Mouse (Mus musculus) mouse trophoblast stem cell (cell line): ENCODE measurements around the gene Epb41l4b.

Experiments used
- in situ Hi-C, 2 experiments: fragments of 300-500 bp; cut with MseI, MboI; formaldehyde crosslinking; loops; 2 replicates in 1 of 2; 3 replicates in 1 of 2; pipeline ENCODE4 v1.15.1; 2025

The Epb41l4b gene

DNA sequence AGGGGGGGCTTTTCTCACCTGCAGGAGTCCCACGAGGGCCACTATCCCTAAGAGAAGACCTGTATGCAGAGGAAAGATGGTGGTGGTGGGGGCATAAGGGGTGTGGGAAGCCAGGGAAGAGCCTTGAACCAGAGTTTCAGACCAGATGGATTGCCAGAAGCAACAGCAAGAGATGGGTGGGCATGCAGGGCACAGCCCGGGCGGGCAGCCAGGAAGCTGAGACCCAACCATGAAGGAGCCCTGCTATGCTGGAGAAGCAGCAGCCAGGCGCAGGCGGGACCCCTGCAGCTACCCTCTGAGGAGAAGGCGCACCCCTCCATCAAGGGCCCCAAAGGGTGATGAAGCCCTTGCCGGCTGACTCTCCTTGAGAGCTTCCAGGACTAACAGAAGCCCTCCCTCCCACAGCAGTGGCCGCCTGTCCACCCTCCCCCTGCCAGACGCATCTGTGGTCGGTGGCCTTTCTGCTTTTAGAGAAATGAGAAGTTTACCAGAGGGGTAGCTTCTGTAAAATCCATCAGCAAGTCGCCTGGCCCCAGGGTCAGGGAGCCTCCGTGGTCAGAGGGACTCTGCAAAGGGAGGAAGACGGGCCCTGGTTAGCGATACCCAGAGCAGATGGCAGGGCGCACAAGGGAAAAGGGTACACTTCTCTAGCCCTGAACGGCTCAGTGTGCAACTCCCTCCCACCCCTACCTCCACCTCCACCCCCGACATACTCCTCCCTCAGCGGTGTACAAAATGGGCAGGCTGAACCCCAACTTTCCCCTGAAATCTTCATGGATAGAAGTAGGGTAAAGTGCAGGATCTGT lies 126.7 kb downstream of the Epb41l4b start:
- in situ Hi-C loops: loop anchor here in 1 of 2 experiments (10.0 kb wide), 1 partner anchor 128 kb away; the partner anchor contains the start of gene Epb41l4b

DNA sequence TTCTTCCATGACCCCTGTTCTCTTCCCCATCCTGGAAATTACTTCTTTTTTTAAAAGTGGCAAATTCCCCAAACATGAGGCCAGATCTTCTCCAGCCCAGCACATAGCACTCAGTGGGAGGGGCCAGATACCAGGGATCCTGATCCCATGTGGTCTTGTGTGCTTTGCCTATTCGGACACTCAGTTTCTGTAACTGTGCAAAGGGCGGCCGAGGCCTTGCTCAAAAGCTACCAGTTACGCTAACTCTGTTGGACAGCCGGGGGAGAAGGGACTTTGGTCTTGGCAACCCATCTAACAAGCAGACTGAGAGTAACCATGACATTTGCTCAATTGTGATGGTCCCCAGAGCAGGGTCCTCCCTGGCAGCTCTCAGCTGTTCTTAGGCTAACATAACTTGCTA lies 128.2 kb downstream of the Epb41l4b start:
- in situ Hi-C loops: loop anchor here in 1 of 2 experiments (10.0 kb wide), 1 partner anchor 130 kb away; the partner anchor contains the start of gene Epb41l4b

DNA sequence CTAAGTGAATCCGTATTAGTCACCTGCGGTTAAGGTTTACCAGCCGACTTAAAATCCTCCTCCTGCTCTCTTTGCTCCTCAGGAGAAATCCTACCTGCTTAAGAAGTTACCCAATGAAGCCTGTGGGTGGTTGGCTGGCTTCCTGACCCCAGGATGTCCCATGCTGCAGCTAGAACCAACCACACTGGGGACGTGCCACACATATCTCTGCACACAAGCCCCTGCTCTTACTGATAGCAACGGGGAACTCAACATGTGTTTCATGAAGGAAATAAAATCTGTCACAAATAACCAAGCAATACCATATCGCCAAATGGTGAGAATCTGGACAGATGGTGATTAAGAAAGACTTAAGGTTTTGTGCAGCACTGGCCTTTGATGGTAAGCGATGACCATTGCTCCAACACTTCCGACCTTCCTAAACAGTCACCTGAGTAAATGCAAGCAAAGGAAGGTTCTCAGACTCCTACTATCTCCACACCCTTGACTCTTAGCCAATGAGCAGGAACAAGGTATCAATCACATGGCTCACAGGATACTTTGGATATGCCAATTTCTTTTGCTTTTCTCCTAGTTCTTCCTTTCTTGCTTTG lies 131.7 kb downstream of the Epb41l4b start:
- in situ Hi-C loops: loop anchor here in 1 of 2 experiments (10.0 kb wide), 1 partner anchor 133 kb away; the partner anchor contains the start of gene Epb41l4b

DNA sequence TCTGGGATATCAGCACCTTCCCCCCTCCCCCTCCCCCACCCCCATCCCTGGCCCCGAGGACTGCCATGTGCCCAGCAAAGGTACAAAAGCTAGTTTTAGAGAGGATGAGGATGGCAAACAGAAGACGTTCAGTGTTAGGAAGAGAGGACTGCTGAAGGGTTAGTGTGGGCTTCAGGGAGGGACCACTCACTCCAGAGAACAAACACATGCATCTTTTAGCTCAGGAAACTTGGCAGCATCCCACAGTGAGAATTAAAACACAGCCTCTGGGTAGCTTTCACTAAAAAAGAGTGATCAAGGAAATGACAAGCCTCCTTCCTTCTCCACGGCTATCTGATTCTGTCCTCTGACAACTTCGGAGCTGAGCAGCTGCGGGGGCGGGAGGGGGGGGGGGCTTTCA lies 132.3 kb downstream of the Epb41l4b start:
- in situ Hi-C loops: loop anchor here in 1 of 2 experiments (10.0 kb wide), 1 partner anchor 134 kb away; the partner anchor contains the start of gene Epb41l4b

DNA sequence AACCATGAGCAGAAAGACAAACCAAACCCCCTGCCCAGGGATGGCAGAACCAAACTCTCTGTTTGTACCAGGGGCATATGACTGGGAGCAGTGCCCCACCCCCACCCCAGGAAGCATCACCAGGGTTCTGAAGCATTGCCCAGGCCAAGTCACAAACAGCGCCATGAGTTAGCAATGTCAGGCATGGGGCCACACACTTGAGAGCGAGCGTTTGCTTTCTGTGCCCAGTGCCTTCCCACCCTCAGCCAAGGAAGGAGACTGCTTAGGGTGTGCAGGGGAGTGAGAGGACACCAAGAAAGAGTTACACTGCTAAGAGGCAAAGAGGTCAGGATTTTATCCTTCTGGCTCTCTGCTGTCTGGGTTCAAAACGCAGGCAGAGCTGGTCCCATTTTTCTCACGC lies 132.8 kb downstream of the Epb41l4b start:
- in situ Hi-C loops: loop anchor here in 1 of 2 experiments (10.0 kb wide), 1 partner anchor 134 kb away; the partner anchor contains the start of gene Epb41l4b

DNA sequence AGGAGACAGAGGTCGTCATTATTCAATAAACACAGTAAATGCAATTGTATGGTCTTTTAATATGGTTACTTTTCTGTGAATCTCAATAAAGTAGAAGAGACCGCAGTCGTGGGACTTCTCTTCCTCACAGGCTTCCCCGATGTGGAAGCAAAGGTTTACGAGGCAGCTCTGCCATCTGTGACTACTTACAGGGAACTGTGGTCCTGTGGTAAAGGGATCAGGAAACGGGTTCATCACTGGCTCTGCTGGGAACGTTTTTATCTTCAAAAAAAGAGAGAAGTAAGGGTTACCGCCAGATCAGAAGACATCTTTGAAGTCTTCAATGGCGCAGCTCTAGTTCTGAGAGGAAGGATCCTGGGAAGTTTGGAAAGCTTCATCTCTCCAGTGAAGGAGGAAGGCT lies 135.5 kb downstream of the Epb41l4b start:
- in situ Hi-C loops: no loop called here

DNA sequence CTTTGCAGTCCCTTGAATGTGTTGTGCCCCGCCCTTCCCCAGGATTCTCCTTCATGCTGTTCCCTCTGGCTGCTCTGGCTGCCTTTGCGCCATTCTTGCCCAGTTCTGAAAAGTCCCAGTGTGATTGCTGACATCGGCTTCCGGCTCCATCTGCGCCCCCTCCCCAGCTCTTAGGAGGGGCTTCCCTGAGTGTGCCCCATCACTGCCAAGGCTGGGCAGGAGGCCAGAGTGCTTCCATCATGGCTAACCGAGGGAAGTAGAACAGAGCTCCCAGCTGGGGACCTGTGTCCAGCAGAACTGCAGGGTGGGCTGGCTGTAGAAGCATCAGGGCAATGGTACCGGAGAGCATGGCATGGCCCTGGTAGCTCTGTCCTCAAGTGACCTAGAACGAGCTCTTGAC lies 138.2 kb downstream of the Epb41l4b start:
- in situ Hi-C loops: no loop called here

DNA sequence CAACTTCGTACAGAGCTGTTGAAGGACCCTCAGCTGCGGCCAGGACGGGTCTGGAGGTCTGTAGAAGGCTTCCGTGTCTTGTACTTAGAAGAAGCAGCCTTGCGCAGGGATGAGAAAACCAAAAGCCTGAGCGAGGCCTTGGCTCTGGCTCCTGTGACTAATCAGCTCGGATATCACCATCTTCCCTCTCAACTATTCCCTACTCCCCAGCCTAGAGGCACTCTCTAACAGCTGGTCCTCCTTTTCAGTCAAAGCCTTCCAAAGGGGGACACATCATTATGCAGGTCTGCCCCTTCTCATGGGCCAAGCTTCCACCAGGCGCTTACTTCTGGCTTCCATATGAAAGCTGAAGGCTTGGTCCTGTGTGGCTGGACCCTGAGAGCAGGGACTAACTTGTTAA lies 139.4 kb downstream of the Epb41l4b start:
- in situ Hi-C loops: no loop called here

DNA sequence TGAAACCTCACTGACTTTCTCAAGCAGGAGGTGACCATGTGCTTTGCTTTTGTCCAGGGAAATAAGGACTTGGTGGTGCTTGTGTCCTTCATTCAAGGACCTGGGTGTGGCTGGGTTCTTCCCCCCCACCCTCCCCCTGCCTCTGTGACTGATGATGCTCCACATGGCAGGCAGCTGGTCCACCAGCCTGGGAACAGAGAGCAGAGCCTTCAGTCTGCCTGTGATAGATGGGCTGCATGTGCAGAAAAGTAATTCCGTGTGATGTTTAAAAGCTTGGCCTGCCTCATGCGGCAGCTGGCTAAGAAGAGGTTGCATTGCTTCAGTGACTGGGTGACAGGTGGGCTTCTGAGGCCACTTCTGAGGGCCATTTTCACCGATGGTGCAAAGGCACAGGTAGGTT lies 140.5 kb downstream of the Epb41l4b start:
- in situ Hi-C loops: no loop called here

DNA sequence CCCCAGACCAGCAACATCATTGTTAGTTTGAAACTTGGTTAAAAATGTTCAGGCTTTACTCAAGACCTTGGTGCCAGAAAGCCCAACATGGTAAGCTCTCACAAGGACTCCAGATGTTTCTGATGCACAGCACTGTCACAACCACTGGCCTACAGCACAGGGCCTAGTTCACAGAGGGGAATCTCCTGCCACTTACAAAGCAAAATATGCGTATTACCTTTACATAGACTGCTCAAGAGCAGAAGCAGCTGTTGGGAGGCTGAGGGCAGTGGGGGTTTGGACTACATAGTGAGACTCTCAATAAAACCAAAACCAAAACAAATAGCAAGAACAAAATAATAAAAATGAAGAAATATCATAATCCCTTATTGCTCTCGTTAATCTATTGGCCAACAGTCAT lies 141.8 kb downstream of the Epb41l4b start:
- in situ Hi-C loops: no loop called here

DNA sequence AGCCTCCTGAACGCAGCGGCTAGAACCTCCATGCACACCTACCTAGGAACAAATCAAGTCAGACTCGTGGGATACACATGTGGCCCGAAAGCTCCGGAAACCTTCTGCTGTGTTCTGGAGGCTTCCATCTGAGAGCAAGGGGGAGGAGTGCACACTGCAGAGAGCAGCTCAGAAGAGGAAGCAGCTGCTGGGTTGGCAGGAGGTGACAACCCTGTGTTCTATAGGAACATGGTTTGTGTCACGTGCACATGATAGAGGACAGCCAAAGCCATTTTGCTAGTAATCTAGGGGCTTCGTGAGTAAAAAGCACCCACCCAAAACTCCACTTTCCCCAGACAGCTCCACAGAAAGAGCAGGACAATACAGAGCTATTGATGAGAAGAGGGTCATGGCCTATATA lies 149.9 kb downstream of the Epb41l4b start:
- in situ Hi-C loops: no loop called here

DNA sequence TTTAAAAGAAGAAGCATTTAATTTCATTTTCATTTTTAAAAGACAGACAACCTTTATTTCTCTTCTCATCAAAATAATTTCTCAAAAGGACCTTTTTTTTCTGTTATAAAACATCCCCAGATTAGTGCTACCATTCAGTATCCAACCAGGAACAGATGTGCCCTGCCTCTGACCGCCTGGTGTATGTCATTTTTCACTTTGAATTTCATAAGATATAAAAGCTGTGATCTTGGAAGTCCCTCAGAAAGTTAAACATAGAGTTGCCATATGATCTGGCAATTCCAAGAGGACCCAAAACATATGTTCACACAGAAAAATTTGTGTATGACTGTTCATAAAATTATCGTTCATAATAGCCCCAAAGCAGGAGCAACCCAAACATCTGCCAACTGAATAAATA lies 151.3 kb downstream of the Epb41l4b start:
- in situ Hi-C loops: no loop called here

DNA sequence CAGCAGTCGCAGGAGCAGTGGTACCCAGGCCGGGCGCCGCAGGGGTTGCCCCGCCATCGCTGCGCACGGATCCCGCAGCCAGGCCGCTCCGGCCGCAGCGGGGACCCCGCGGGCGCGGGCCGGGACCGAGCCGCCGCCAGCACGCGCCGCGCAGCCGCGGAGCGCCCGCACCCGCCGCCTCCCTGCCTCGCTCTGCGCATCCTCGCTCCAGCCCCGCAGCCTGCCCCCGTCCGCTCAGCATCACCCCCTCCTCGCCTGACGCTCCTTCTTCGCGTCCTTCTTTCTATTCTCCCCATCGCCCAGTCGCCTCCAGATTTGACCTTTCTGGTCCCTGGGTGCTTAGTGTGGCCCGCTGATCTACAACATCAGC lies 153.0 kb downstream of the Epb41l4b start, which contains the start of gene Frrs1l:
TSS of gene Frrs1l (minus strand) at position 177 of the 370 bp plus-strand sequence.
- in situ Hi-C loops: no loop called here

DNA sequence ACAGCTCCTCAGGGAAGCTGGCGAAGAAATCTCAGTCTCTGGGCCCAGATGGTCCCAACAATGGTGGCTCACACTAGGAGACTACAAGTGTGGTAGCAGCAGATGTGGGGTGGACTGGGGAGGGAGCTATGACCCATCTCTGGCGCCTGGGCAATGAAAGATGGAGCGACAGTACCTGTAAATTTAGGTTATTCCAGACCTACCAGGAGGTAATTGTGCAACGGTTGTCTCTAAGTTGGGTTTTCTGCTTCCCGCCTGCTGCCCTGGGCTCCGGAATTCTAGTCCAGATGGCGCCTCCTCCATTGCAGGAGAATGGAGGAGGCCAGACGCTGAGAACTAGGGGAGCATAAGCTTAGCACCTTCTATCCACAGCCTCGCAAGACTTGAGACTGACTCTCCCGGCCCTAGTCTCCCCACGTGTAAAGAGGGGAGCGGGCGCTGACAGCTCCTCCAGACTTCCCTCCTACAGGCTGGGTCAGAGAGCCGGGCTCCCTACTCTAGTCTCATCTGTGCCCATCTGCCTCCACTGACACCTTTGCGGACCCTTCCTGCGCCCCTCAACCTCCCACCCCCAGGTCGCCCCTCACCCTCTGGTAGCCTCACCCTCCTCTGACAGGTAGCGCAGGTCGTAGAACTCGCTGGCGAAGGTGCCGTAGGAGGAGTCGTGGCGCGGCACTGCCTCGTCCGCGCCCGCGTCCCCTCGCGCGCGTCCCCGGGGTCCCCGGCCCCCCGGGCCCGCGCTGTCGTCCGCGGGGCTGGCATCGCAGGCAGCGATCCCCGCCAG lies 153.6 kb downstream of the Epb41l4b start:
- in situ Hi-C loops: no loop called here

DNA sequence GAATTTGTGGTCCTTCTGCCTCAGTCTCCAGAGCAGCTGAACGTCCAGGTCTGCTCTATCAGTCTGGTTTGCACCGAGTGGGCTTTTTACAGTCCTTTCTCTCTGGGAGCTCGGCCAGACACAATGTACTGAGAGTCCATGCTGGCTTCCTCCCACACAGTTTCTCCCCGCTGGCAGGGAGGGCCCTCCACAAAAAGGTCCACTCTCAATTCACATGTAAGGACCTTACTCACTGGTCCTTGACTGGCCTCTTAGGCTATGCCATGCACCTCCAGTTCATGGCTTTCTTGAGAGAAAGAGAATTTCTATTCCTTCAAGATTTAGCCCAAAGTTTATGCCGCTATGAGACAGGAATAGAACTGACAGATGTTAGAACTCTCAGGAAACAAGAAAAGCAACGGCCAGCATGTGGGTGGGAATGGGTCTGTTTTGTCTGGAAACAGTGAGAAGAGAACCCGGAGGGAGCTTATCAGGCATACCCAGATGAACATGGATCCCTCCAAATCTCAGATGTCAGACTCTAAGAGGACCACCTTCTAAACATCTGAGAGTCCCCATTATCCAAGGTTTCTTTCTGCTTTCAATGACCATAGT lies 177.6 kb downstream of the Epb41l4b start:
- in situ Hi-C loops: no loop called here

DNA sequence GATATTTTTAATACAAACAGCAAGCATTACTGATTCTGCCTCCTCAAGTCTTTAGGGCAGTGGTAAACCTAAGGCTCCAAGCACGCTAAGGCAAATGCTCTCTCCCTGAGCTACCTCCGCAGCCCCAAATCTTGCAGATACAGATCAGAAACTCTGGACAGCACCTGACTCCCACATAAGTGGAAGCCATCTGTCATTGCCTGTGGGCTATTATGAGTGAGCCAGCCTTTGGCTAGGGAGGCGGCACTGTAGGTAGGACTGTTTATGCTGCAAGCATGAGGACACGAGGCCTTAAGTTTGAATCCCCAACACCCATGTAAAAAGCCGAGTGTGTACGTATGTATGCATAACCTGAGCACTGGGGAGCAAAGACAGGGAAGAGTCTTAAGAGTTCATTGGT lies 179.6 kb downstream of the Epb41l4b start:
- in situ Hi-C loops: no loop called here

DNA sequence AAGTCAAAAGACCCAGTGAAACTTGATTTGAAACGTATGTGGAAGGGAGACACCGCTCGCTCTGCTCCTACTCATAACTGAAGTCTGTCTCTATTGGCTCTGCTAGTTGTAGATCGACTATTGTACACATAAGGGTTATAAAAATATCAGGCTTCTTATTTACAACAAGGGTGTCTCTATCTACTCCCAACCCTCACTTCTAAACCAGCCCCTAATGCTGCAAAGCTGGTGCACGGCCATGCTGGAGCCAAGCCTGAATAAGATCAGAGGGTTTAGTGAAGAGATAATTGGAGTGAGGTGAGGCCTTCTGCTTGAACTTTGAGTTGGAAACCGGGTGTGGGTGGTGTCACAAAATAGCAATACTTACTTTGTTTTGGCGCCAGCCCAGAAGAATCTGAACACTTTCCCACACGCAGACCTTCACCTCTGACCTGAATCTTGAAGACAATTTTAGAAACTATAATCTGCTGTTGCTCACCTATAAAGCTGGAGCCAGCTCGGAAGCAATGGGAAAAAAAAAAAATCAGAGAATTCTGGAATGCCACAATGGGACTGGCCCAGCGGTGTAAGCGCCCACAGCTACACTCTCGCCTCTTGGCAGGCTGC lies 181.8 kb downstream of the Epb41l4b start:
- in situ Hi-C loops: no loop called here

DNA sequence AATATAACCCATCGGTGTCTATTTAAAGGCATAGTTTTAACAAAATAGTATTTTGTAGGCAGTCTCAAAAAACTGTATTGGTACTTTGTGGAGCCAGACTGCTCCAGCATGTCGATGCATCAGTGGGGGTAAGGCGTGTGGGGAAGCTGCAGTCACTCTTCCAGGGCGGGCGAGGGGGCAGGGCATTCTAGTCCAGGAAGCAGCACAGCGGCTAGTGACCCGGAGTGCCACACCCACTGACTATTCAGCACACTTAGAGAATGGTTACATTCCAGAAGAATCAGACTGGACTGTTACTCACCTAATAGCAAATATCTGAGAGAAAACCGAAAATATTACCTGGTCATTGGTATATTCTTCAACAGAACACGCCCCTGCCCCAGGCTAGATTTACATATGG lies 185.7 kb downstream of the Epb41l4b start:
- in situ Hi-C loops: no loop called here

DNA sequence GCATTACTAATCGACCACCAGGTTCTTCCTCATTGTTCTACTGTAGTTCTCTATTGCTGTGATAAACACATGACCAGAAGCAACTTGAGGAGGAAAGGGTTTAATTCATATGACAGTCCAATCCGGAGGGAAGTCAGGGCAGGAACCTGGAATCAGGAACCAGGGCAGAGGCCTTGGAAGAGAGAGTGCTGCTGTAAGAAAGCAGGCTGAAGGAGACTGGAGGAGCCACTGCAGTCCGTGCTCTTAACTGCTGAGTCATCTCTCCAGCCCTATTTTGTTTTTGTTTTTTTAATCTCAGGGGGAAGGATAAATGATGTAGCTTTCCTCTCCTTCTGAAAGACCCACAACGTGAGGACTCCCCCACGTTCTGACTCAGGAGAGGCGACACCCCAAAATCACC lies 190.0 kb downstream of the Epb41l4b start:
- in situ Hi-C loops: no loop called here

DNA sequence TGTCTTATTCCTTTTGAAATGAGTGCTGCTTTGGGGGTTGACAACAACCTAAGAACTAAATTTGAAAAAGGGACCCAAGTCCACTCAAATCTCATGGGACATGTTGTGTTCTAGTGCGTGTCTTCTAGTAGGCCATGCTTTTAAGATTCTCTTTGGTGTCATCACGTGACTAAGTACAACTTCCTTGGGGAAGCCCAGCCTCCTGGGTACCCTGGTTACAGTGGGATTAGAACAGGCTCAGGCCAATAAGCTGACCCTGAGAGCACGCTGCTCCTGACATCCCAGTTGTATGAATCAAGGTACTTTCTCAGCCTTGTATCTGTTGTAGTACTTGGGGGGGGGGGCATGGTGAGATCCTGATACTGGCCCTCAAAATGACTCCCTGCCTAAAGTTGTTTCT lies 191.5 kb downstream of the Epb41l4b start:
- in situ Hi-C loops: no loop called here

DNA sequence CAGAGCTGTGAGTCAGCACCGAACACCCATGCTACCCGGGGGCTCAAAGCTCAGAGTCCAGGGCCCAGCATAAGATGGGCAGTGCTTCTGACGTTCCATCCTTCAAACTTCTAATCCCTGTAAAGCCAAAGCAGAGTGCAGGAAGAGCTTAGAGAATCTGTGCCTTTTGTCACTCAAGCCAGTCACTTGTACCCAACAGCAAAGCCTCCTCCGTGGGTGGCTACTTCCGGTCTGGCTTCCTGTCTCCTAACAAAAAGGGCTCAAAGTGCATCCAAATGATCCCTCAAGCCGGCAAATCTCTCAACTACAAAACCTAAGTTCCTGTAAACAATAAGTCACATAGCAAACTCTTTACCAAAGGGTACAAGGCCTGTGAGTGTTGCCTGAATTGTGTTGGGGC lies 193.7 kb downstream of the Epb41l4b start:
- in situ Hi-C loops: no loop called here
